Mouse (Mus musculus): ENCODE measurements around the gene Zfp365.

DNA sequence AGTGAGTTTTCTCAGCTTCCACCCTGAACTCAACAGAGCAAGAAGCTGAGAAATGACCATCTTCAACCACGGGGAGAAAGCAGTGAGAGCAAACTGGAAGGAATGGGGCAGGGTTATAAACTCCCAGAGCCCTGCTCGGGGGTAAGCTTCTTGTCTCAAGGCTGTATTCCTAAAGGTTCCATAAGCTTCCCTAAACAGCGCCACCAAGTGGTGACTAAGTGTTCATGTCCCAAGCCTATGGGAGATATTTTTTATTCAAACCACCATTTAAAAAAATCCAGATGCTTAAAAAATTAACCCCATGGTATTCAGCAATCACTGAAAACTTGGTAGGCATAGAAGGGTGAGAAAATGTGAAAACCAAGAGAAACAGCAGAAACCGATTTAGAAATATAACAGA lies 18.9 kb upstream of the Zfp365 start:
- TF ChIP-seq POLR2A (IDR thresholded peaks at IDR 0.05; ENCODE audit: extremely low read depth, insufficient read depth, low read length) (no peak), CTCF (IDR thresholded peaks at IDR 0.05; ENCODE audit: low read depth, low read length) (no peak)

All from liver, adult 2 months (tissue).